Comparison of ENCODE assay signal across 23 mouse cellular contexts in the genomic region with DNA sequence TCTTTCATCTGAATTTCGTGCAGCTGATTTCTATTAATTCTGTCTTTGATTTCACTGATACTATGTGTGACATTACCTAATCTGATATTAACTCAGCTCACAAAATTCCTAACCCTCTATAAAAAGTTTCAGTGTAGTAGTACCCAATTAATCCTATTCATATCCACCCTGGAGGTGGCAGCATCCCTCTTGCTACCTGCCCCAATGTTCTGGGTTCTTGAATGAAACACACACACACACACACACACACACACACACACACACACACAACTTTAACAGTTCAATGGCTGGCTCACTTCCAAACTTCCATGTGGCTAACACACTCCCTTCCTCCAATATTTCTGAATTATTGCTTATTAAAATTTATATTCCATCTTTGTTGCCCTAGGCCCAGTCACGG. TPM values are rescaled to one million over a fixed set of nuclear protein-coding genes. Genes with fewer than 3 reads are reported as not detected.
"Had no signal": no experiment of that assay in that cellular context is flagged by ENCODE, and none has a peak within 500 bp of the region (broad histone marks: within the 10 kb centered on the region; RNA-seq: fewer than 3 reads in every experiment).

No protein-coding gene starts in this region.

- H3K27ac ChIP-seq: neural tube, embryonic 13.5 days; neural tube, embryonic 15.5 days; stomach, embryonic 15.5 days; stomach, postnatal 0 days had no signal

- H3K9me3 ChIP-seq: neural tube, embryonic 13.5 days; neural tube, embryonic 15.5 days; stomach, embryonic 15.5 days had no signal

- H3K4me3 ChIP-seq: neural tube, embryonic 13.5 days; neural tube, embryonic 15.5 days; stomach, embryonic 15.5 days had no signal

- DNase-seq: retina, postnatal 1 day; right cerebral cortex, adult 18-20 months; right cerebral cortex, postnatal 14 days; right cerebral cortex, postnatal 25 days; right cerebral cortex, postnatal 4 days; thymus, adult 18-20 months; thymus, adult 2 months; thymus, postnatal 14 days; thymus, postnatal 25 days; thymus, postnatal 36 days; thymus, postnatal 4 days had no signal

- H3K9ac ChIP-seq: neural tube, embryonic 13.5 days; neural tube, embryonic 15.5 days; stomach, embryonic 15.5 days had no signal

- H3K4me1 ChIP-seq: neural tube, embryonic 13.5 days; neural tube, embryonic 15.5 days; stomach, embryonic 15.5 days had no signal

- H3K27me3 ChIP-seq: neural tube, embryonic 13.5 days; neural tube, embryonic 15.5 days; stomach, embryonic 15.5 days had no signal

- H3K36me3 ChIP-seq: neural tube, embryonic 13.5 days; neural tube, embryonic 15.5 days; stomach, embryonic 15.5 days had no signal

- H3K4me2 ChIP-seq: neural tube, embryonic 13.5 days; neural tube, embryonic 15.5 days; stomach, embryonic 15.5 days had no signal

RNA-seq across cellular contexts. Expression of a gene that starts 1.0 kb away (rescaled TPM):
- polyA plus RNA-seq: neural tube, embryonic 13.5 days; neural tube, embryonic 14.5 days; neural tube, embryonic 15.5 days; small intestine, adult 2 months; spleen, adult 2 months; stomach, embryonic 14.5 days; stomach, embryonic 15.5 days; stomach, embryonic 16.5 days; stomach, postnatal 0 days; thymus, adult 2 months; thymus, postnatal 0 days; urinary bladder, adult 2 months had no signal

RNA-seq across cellular contexts. Expression of a gene that starts 25.8 kb away (rescaled TPM):
- polyA plus RNA-seq: neural tube, embryonic 13.5 days; neural tube, embryonic 14.5 days; neural tube, embryonic 15.5 days; small intestine, adult 2 months; spleen, adult 2 months; stomach, embryonic 14.5 days; stomach, embryonic 15.5 days; stomach, embryonic 16.5 days; stomach, postnatal 0 days; thymus, adult 2 months; thymus, postnatal 0 days; urinary bladder, adult 2 months had no signal

RNA-seq across cellular contexts. Expression of a gene that starts 32.2 kb away (rescaled TPM):
- polyA plus RNA-seq: neural tube, embryonic 13.5 days; neural tube, embryonic 14.5 days; neural tube, embryonic 15.5 days; small intestine, adult 2 months; spleen, adult 2 months; stomach, embryonic 14.5 days; stomach, embryonic 15.5 days; stomach, embryonic 16.5 days; stomach, postnatal 0 days; testis, adult 2 months; thymus, adult 2 months; thymus, postnatal 0 days; urinary bladder, adult 2 months had no signal

RNA-seq across cellular contexts. Expression of a gene that starts 54.6 kb away (rescaled TPM):
- polyA plus RNA-seq: neural tube, embryonic 13.5 days; neural tube, embryonic 14.5 days; neural tube, embryonic 15.5 days; small intestine, adult 2 months; spleen, adult 2 months; stomach, embryonic 14.5 days; stomach, embryonic 15.5 days; stomach, embryonic 16.5 days; stomach, postnatal 0 days; testis, adult 2 months; thymus, adult 2 months; thymus, postnatal 0 days; urinary bladder, adult 2 months had no signal
